Mouse (Mus musculus) lung, adult 2 months (tissue): ENCODE measurements around the gene Tacr1. TPM values are rescaled to one million over a fixed set of nuclear protein-coding genes. Genes with fewer than 3 reads are reported as not detected.

Experiments used
- DNase-seq: peaks from one replicate; pipeline ENCODE4 v3.0.0; 2022
- H3K4me1 ChIP-seq: fragments of 200-500 bp; 2 replicates; pipeline ENCODE4 v1.6.1; 2011; ENCODE audit warnings: low read length; ENCODE audit not compliant: control insufficient read depth, insufficient read depth
- H3K4me3 ChIP-seq: fragments of 200-500 bp; replicated peaks from 2 replicates; pipeline ENCODE3; 2011; ENCODE audit warnings: low read depth, mild to moderate bottlenecking, control low read depth, low read length; ENCODE audit errors: extremely low read depth
- CTCF ChIP-seq: fragments of 200-500 bp; IDR thresholded peaks from 2 replicates; pipeline ENCODE4 v1.5.1; 2011; ENCODE audit warnings: mild to moderate bottlenecking, low read length, control low read depth; ENCODE audit not compliant: insufficient read depth
- POLR2A ChIP-seq: fragments of 200-500 bp; IDR thresholded peaks from 2 replicates; pipeline ENCODE4 v1.6.1; 2011; ENCODE audit warnings: low read depth, mild to moderate bottlenecking, control low read depth, low read length, borderline replicate concordance; ENCODE audit errors: extremely low read depth
- WGBS: fragments of 180-500 bp; shearing (Covaris S2); methylation state at CpG from one replicate; pipeline ENCODE4 v1.1.7; 2018; 5-methylcytosine and 5-hydroxymethylcytosine counted together
- polyA plus RNA-seq: library from polyadenylated mRNA; depleted of rRNA; stranded (reverse); fragments of >200 nt; gene quantifications from 2 replicates; pipeline ENCODE4 v1.2.3, GENCODE M21; 2012

The Tacr1 gene
- polyA plus RNA-seq, 1 experiment = 0.17 TPM

GRCm38 (mm10) chr6:82525107-82525867 is 123.2 kb downstream of the Tacr1 start:
- TF ChIP-seq CTCF (no peak), POLR2A (no peak)
- 52% methylated on average over 3 of the region's 3 CpGs for WGBS
- no peak for DNase-seq
- Histone ChIP-seq H3K4me1 (no peaks in the 10 kb centered on the region), H3K4me3 (no peak overlapping the region)

- no peak for DNase-seq
- no peak for TF ChIP-seq CTCF
- no peak for TF ChIP-seq POLR2A
- no peaks in the 10 kb centered on the region for H3K4me1 ChIP-seq
- H3K4me3 ChIP-seq = no peak overlapping the region
- WGBS = 34% methylated on average over 2 of the region's 2 CpGs
Measured at GRCm38 (mm10) chr6:82528631-82529030, 126.5 kb downstream of the Tacr1 start.

GRCm38 (mm10) chr6:82536641-82537040 is 134.5 kb downstream of the Tacr1 start:
- Histone ChIP-seq H3K4me3 (no peak overlapping the region), H3K4me1 (no peaks in the 10 kb centered on the region)
- TF ChIP-seq CTCF = no peak
- no peak for TF ChIP-seq POLR2A
- WGBS = 48% methylated on average over 8 of the region's 8 CpGs
- no peak for DNase-seq

DNA sequence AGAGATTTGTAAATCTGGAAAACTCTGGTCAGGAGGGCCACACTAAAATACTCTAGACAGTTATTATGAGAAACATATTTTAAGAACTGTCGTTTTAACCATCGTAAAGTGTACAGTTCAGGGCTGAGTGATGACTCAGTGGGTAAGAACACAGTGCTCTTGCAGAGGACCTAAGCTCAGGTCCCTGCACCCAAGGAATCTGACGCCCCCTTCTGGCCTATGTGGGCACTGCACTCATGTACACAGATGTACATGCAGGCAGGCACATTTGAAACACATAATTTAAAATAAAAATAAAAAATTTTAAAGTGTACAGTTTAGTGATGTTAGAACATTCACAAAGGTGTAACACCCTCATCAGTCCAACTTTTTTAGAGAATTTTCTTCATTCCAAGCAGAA is 147.1 kb downstream of the Tacr1 start:
- no peak for DNase-seq
- TF ChIP-seq POLR2A (no peak), CTCF (no peak)
- WGBS = 59% methylated on average over 3 of the region's 3 CpGs
- H3K4me3 ChIP-seq = no peak overlapping the region
- no peaks in the 10 kb centered on the region for H3K4me1 ChIP-seq

GRCm38 (mm10) chr6:82575445-82575844 is 173.3 kb downstream of the Tacr1 start:
- H3K4me3 ChIP-seq = no peak overlapping the region
- TF ChIP-seq CTCF (no peak), POLR2A (no peak)
- 67% methylated on average over 5 of the region's 5 CpGs for WGBS
- no peak for DNase-seq
- no peaks in the 10 kb centered on the region for H3K4me1 ChIP-seq

GRCm38 (mm10) chr6:82585396-82585795 is 183.3 kb downstream of the Tacr1 start:
- TF ChIP-seq POLR2A (no peak), CTCF (no peak)
- H3K4me3 ChIP-seq = no peak overlapping the region
- 61% methylated on average over 6 of the region's 6 CpGs for WGBS
- H3K4me1 ChIP-seq = no peaks in the 10 kb centered on the region
- DNase-seq = no peak

DNA sequence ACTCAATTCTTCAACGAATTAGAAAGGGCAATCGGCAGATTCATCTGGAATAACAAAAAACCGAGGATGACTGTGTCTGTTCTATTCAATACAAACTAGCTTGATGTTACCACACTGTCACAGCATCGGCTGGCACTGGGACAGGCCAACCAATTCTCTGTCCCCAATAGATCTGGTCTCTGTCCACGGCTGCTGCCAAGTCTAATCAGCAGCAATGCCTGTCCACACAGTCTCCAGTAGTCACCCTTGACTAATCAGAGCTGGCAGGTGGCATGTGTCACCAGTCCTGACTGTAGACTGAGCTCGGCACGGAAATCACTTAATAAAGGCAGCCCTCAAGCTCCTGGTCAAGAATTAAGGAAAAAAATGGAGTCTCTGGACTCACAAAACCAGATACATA is 187.3 kb downstream of the Tacr1 start:
- H3K4me3 ChIP-seq = no peak overlapping the region
- TF ChIP-seq CTCF (no peak), POLR2A (no peak)
- H3K4me1 ChIP-seq = no peaks in the 10 kb centered on the region
- no peak for DNase-seq
- WGBS = 82% methylated on average over 7 of the region's 7 CpGs

DNA sequence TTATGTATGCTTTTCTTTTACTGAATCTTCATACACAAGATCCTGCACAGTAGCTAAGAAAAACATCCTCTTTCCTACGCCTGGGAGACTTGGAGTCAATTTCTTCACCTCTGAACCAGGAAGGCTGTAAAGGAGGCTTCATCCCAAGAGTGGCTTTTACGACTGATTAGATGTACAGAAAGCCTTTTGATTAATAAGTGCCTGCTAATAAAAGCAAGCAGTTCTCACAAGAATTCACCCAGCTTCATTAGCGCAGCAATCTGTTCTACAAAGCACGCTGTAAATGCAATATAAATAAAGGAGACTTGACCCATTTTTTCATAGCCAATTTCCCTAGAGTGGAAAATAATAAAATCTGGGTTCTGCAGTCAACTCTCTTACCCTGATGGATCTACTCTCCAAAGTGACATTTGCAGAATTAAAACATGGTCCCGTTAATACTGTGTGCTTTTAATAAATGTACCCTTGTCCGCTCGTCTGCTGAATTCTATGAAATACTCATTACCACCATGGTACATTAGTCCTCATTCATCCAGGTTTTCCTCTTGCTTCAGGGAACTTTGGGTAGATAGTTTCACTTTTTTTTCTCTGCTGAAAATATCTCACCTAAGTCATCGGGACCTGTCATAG is 193.4 kb downstream of the Tacr1 start:
- no peak for DNase-seq
- WGBS = 71% methylated on average over 8 of the region's 8 CpGs
- H3K4me1 ChIP-seq = no peaks in the 10 kb centered on the region
- no peak overlapping the region for H3K4me3 ChIP-seq
- no peak for TF ChIP-seq CTCF
- TF ChIP-seq POLR2A = no peak

GRCm38 (mm10) chr6:82603228-82603627 is 201.1 kb downstream of the Tacr1 start:
- 81% methylated on average over 9 of the region's 9 CpGs for WGBS
- no peak overlapping the region for H3K4me3 ChIP-seq
- DNase-seq = no peak
- H3K4me1 ChIP-seq = no peaks in the 10 kb centered on the region
- no peak for TF ChIP-seq CTCF

DNA sequence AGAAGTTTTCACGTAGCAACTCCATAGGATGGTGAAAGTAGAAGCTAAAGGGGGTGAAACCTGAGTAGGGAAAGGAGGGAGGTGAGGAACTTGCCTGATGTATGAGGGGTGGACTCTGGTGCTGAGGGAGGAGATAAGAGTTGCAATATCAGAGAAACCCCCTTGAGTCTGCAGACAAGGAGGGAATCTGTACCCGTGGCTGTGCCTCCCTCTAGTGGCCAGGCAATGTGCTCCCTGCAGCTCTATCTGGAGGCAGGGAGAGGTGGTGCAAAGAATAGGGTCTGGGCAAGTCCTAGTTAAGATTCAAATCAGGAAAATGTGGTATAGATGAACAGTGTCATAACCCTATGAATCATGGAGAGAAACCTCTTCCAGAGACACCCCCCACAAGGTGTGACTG is 201.5 kb downstream of the Tacr1 start:
- DNase-seq = peak; percentile 5
- H3K4me1 ChIP-seq = no peaks in the 10 kb centered on the region
- no peak overlapping the region for H3K4me3 ChIP-seq
- TF ChIP-seq CTCF = peak; percentile 42; the same call in 1 of the 2 replicates
- no peak for TF ChIP-seq POLR2A
- WGBS = 37% methylated on average over 2 of the region's 2 CpGs
